Mouse (Mus musculus): ENCODE data around the gene Cntnap2.
A peak's percentile ranks its signal among the peaks of the same experiment; 100 is the strongest.

Cntnap2 gene

GRCm38 (mm10) chr6:45059091-45059490 is at the start of gene Cntnap2:
Gene Cntnap2 (plus strand): TSS chr6:45059357.
- DNase-seq (ENCODE audit: low spot score) = peak; percentile 95

GRCm38 (mm10) chr6:45026011-45026682 is 33.0 kb upstream of the Cntnap2 start:
- peak; percentile 82 for DNase-seq (ENCODE audit: low spot score)

GRCm38 (mm10) chr6:45039454-45039853 is 19.7 kb upstream of the Cntnap2 start:
- no peak for DNase-seq (ENCODE audit: low spot score)

- peak; percentile 75 for DNase-seq (ENCODE audit: low spot score)
Observed at GRCm38 (mm10) chr6:45059556-45060471, 657 bp downstream of the Cntnap2 start.

- no peak for DNase-seq (ENCODE audit: low spot score)
Observed at GRCm38 (mm10) chr6:45062214-45062997, 3.2 kb downstream of the Cntnap2 start.

- DNase-seq (ENCODE audit: low spot score) = no peak
Observed at GRCm38 (mm10) chr6:45088304-45088703, 29.1 kb downstream of the Cntnap2 start.

GRCm38 (mm10) chr6:45113613-45114012 is 54.5 kb downstream of the Cntnap2 start:
- no peak for DNase-seq (ENCODE audit: low spot score)

- no peak for DNase-seq (ENCODE audit: low spot score)
Observed at GRCm38 (mm10) chr6:45144882-45145281, 85.7 kb downstream of the Cntnap2 start.

- DNase-seq (ENCODE audit: low spot score) = no peak
Observed at GRCm38 (mm10) chr6:45205039-45205438, 145.9 kb downstream of the Cntnap2 start.

GRCm38 (mm10) chr6:45214330-45214729 is 155.2 kb downstream of the Cntnap2 start:
- DNase-seq (ENCODE audit: low spot score) = no peak

GRCm38 (mm10) chr6:45229002-45229401 is 169.8 kb downstream of the Cntnap2 start:
- DNase-seq (ENCODE audit: low spot score) = no peak

- no peak for DNase-seq (ENCODE audit: low spot score)
Observed at GRCm38 (mm10) chr6:45232571-45232970, 173.4 kb downstream of the Cntnap2 start.

- DNase-seq (ENCODE audit: low spot score) = no peak
Observed at GRCm38 (mm10) chr6:45236531-45236930, 177.4 kb downstream of the Cntnap2 start.

GRCm38 (mm10) chr6:45238117-45238516 is 179.0 kb downstream of the Cntnap2 start:
- no peak for DNase-seq (ENCODE audit: low spot score)

- DNase-seq (ENCODE audit: low spot score) = no peak
Observed at GRCm38 (mm10) chr6:45241218-45241617, 182.1 kb downstream of the Cntnap2 start.

GRCm38 (mm10) chr6:45244680-45245079 is 185.5 kb downstream of the Cntnap2 start:
- no peak for DNase-seq (ENCODE audit: low spot score)

- no peak for DNase-seq (ENCODE audit: low spot score)
Observed at GRCm38 (mm10) chr6:45258047-45258446, 198.9 kb downstream of the Cntnap2 start.

GRCm38 (mm10) chr6:45271537-45271936 is 212.4 kb downstream of the Cntnap2 start:
- DNase-seq (ENCODE audit: low spot score) = no peak

GRCm38 (mm10) chr6:45273259-45273775 is 214.2 kb downstream of the Cntnap2 start:
- DNase-seq (ENCODE audit: low spot score) = no peak

GRCm38 (mm10) chr6:45290154-45290553 is 231.0 kb downstream of the Cntnap2 start:
- no peak for DNase-seq (ENCODE audit: low spot score)

GRCm38 (mm10) chr6:45317455-45317854 is 258.3 kb downstream of the Cntnap2 start:
- DNase-seq (ENCODE audit: low spot score) = no peak

GRCm38 (mm10) chr6:45323505-45323904 is 264.3 kb downstream of the Cntnap2 start:
- DNase-seq (ENCODE audit: low spot score) = peak; percentile 16
